ENCODE assay signal across 9 mouse cellular contexts in genomic region chr14:109840354-109841104, GRCm38 (mm10).
A peak's percentile ranks its signal among the peaks of the same experiment; 100 is the strongest.
DNase-seq lines count a peak whose midpoint lies in the region; ATAC-seq and TF ChIP-seq lines count a peak whose summit lies in the region.
"Had no signal": no experiment of that assay in that cellular context is flagged by ENCODE, and none has a peak within 500 bp of the region (broad histone marks: within the 10 kb centered on the region; RNA-seq: fewer than 3 reads in every experiment).

No protein-coding gene starts in this region.

- H3K27me3 ChIP-seq in embryonic facial prominence, embryonic 11.5 days (ENCODE audit: control insufficient read depth, insufficient read depth, low read length), result no peaks in the 10 kb centered on the region
- H3K27me3 ChIP-seq in embryonic facial prominence, embryonic 10.5 days (replicated peaks; ENCODE audit: low read depth, poor library complexity, severe bottlenecking), result no peaks in the 10 kb centered on the region
- H3K27me3 ChIP-seq in liver, adult 2 months (ENCODE audit: control insufficient read depth, insufficient read depth, low read length), result no peaks in the 10 kb centered on the region
- H3K27me3 ChIP-seq in liver, embryonic 12.5 days (replicated peaks), result no peaks in the 10 kb centered on the region

- no peaks in the 10 kb centered on the region for H3K9me3 ChIP-seq in embryonic facial prominence, embryonic 11.5 days (replicated peaks; ENCODE audit: control insufficient read depth, low read length)
- H3K9me3 ChIP-seq in embryonic facial prominence, embryonic 10.5 days, result no peaks in the 10 kb centered on the region
- no peaks in the 10 kb centered on the region for H3K9me3 ChIP-seq in liver, embryonic 12.5 days (replicated peaks)

- no peak overlapping the region for H3K4me3 ChIP-seq in embryonic facial prominence, embryonic 11.5 days (ENCODE audit: low read depth, low read length)
- no peak overlapping the region for H3K4me3 ChIP-seq in embryonic facial prominence, embryonic 10.5 days
- no peak overlapping the region for H3K4me3 ChIP-seq in liver, adult 2 months (ENCODE audit: insufficient read depth, low read depth, low read length)
- H3K4me3 ChIP-seq in liver, embryonic 12.5 days, result no peak overlapping the region

- no peaks in the 10 kb centered on the region for H3K79me2 ChIP-seq in liver, adult 2 months (ENCODE audit: control insufficient read depth, insufficient read depth, low read length)

- ATAC-seq in embryonic facial prominence, embryonic 11.5 days (replicated peaks; ENCODE audit: insufficient number of reproducible peaks, low FRiP score, low TSS enrichment, low read depth), result no peak
- no peak for ATAC-seq in liver, embryonic 12.5 days
- ATAC-seq: CD4-positive, CD25-positive, alpha-beta regulatory T cell, adult 4 months had no signal

- TF ChIP-seq CTCF in liver, adult 2 months (IDR thresholded peaks at IDR 0.05; ENCODE audit: low read depth, low read length), result no peak

- H3K9ac ChIP-seq in embryonic facial prominence, embryonic 11.5 days (replicated peaks; ENCODE audit: low read length), result no peak overlapping the region
- no peak overlapping the region for H3K9ac ChIP-seq in liver, adult 2 months (ENCODE audit: low read depth, low read length)
- no peak overlapping the region for H3K9ac ChIP-seq in liver, embryonic 12.5 days

- H3K4me1 ChIP-seq in embryonic facial prominence, embryonic 11.5 days (ENCODE audit: control insufficient read depth, insufficient read depth, low read length), result no peaks in the 10 kb centered on the region
- no peaks in the 10 kb centered on the region for H3K4me1 ChIP-seq in embryonic facial prominence, embryonic 10.5 days
- H3K4me1 ChIP-seq in liver, adult 2 months (ENCODE audit: control insufficient read depth, insufficient read depth, low read length), result no peaks in the 10 kb centered on the region
- H3K4me1 ChIP-seq in liver, embryonic 12.5 days, result no peaks in the 10 kb centered on the region

- DNase-seq in embryonic facial prominence, embryonic 11.5 days (ENCODE audit: low spot score), result peak; percentile 46
- DNase-seq in embryonic facial prominence, embryonic 10.5 days (ENCODE audit: low spot score), result no peak
- DNase-seq in liver, adult 2 months (ENCODE audit: extremely low read depth, low read depth, low spot score), result peak; percentile 6
- DNase-seq in embryo, embryonic 11.5 days (ENCODE audit: low read depth, low spot score), result peak; percentile 4
- DNase-seq in retina, adult 2 months (ENCODE audit: low read depth, low spot score), result peak; percentile 0
- DNase-seq in adrenal gland, adult 2 months, result no peak
- no peak for DNase-seq in urinary bladder, postnatal 4 days (ENCODE audit: low spot score in 2 of 2)

- H3K36me3 ChIP-seq in embryonic facial prominence, embryonic 11.5 days (replicated peaks; ENCODE audit: control insufficient read depth, insufficient read depth, low read depth, low read length), result no peaks in the 10 kb centered on the region
- H3K36me3 ChIP-seq in embryonic facial prominence, embryonic 10.5 days (replicated peaks), result no peaks in the 10 kb centered on the region
- no peaks in the 10 kb centered on the region for H3K36me3 ChIP-seq in liver, adult 2 months (ENCODE audit: control insufficient read depth, insufficient read depth, low read length)
- H3K36me3 ChIP-seq in liver, embryonic 12.5 days, result no peaks in the 10 kb centered on the region

- 37% methylated on average over 6 of the region's 6 CpGs for WGBS in embryonic facial prominence, embryonic 11.5 days
- WGBS in embryonic facial prominence, embryonic 10.5 days, result 43% methylated on average over 6 of the region's 6 CpGs
- 36% methylated on average over 6 of the region's 6 CpGs for WGBS in liver, adult 2 months
- 41% methylated on average over 6 of the region's 6 CpGs for WGBS in liver, embryonic 12.5 days (ENCODE audit: insufficient replicate concordance)

- TF ChIP-seq POLR2A in liver, adult 2 months (IDR thresholded peaks at IDR 0.05; ENCODE audit: extremely low read depth, insufficient read depth, low read length), result no peak

- H3K27ac ChIP-seq in embryonic facial prominence, embryonic 11.5 days (replicated peaks; ENCODE audit: low read depth, low read length), result no peak overlapping the region
- H3K27ac ChIP-seq in embryonic facial prominence, embryonic 10.5 days (replicated peaks), result no peak overlapping the region
- no peak overlapping the region for H3K27ac ChIP-seq in liver, adult 2 months (replicated peaks; ENCODE audit: insufficient read depth, low read depth, low read length)
- H3K27ac ChIP-seq in liver, embryonic 12.5 days, result no peak overlapping the region

- H3K4me2 ChIP-seq in embryonic facial prominence, embryonic 11.5 days (ENCODE audit: low read depth, low read length), result no peak overlapping the region
- H3K4me2 ChIP-seq in liver, embryonic 12.5 days, result no peak overlapping the region

Comparison
In these comparisons a context has a peak if more than half of its experiments do, and no peak if none do; other contexts are left out.
1. DNase-seq: peak in embryonic facial prominence, embryonic 11.5 days (single experiment), liver, adult 2 months (single experiment), embryo, embryonic 11.5 days (single experiment) and retina, adult 2 months (single experiment); none in embryonic facial prominence, embryonic 10.5 days (single experiment), adrenal gland, adult 2 months (single experiment) and urinary bladder, postnatal 4 days (0 of 2).